Mouse (Mus musculus) lung, embryonic 15.5 days (tissue): Measurements from ENCODE around the gene Sh3bp4. TPM values are rescaled to one million over a fixed set of nuclear protein-coding genes. Genes with fewer than 3 reads are reported as not detected.

Source experiments
- ATAC-seq: fragments of 200-750 bp; cut with Nextera tagmentation; 2 replicates; pipeline ENCODE4 v1.8.0; 2017; ENCODE audit warnings: moderate number of reproducible peaks, borderline replicate concordance; ENCODE audit not compliant: low FRiP score, low TSS enrichment; ENCODE audit errors: extremely low read depth
- H3K27ac ChIP-seq: fragments of 300-500 bp; sonication (generic); 2 replicates; pipeline ENCODE4 v1.5.1; 2015; ENCODE audit warnings: moderate library complexity, mild to moderate bottlenecking, inconsistent platforms
- H3K27me3 ChIP-seq: fragments of 300-500 bp; sonication (generic); 2 replicates; pipeline ENCODE4 v1.6.1; 2015; ENCODE audit warnings: inconsistent platforms
- H3K36me3 ChIP-seq: fragments of 300-500 bp; sonication (generic); 2 replicates; pipeline ENCODE4 v1.6.1; 2015; ENCODE audit warnings: inconsistent platforms
- H3K4me1 ChIP-seq: fragments of 300-500 bp; sonication (generic); 2 replicates; pipeline ENCODE4 v1.6.1; 2015; ENCODE audit warnings: inconsistent platforms
- H3K4me2 ChIP-seq: fragments of 300-500 bp; sonication (generic); 2 replicates; pipeline ENCODE4 v1.6.1; 2015; ENCODE audit warnings: inconsistent platforms, mild to moderate bottlenecking, moderate library complexity
- H3K4me3 ChIP-seq: fragments of 300-500 bp; sonication (generic); 2 replicates; pipeline ENCODE4 v1.5.1; 2015; ENCODE audit warnings: mild to moderate bottlenecking, inconsistent platforms
- H3K9ac ChIP-seq: fragments of 300-500 bp; sonication (generic); 2 replicates; pipeline ENCODE4 v1.6.1; 2015; ENCODE audit warnings: inconsistent platforms
- H3K9me3 ChIP-seq: fragments of 300-500 bp; sonication (generic); 2 replicates; pipeline ENCODE4 v1.6.1; 2016; ENCODE audit warnings: inconsistent platforms
- WGBS: fragments of 180-500 bp; shearing (Covaris S2); methylation state at CpG from one replicate; pipeline ENCODE4 v1.1.7; 2015; 5-methylcytosine and 5-hydroxymethylcytosine counted together
- polyA plus RNA-seq: library from polyadenylated mRNA; unstranded; fragments of >200 nt; fragmentation: Nextera tagmentation; extraction: Ambion mirVana; gene quantifications from 2 replicates; pipeline ENCODE4 v1.2.1, GENCODE M21; 2015

Sh3bp4 gene
- polyA plus RNA-seq, 1 experiment from 2014 or later: 27.1 TPM

GRCm38 (mm10) chr1:89192536-89193220, 122.5 kb downstream of the Sh3bp4 start:
- Histone ChIP-seq H3K9ac (no peak overlapping the region), H3K4me3 (no peak overlapping the region), H3K36me3 (no peaks in the 10 kb centered on the region), H3K4me1 (peaks cover 30% of the 10 kb centered on the region), H3K9me3 (no peaks in the 10 kb centered on the region), H3K4me2 (no peak overlapping the region), H3K27ac (peak overlapping the region; percentile 83; the same call in 1 of the 2 replicates), H3K27me3 (no peaks in the 10 kb centered on the region)
- ATAC-seq: no peak
- WGBS: 60% methylated on average over 11 of the region's 11 CpGs

GRCm38 (mm10) chr1:89193576-89193975, 123.4 kb downstream of the Sh3bp4 start:
- H3K9ac ChIP-seq: no peak overlapping the region
- no peaks in the 10 kb centered on the region for H3K9me3 ChIP-seq
- H3K4me1 ChIP-seq: peaks cover 30% of the 10 kb centered on the region
- no peak overlapping the region for H3K27ac ChIP-seq
- 63% methylated on average over 7 of the region's 7 CpGs for WGBS
- ATAC-seq: no peak
- H3K27me3 ChIP-seq: no peaks in the 10 kb centered on the region
- no peak overlapping the region for H3K4me2 ChIP-seq
- no peaks in the 10 kb centered on the region for H3K36me3 ChIP-seq
- H3K4me3 ChIP-seq: no peak overlapping the region

GRCm38 (mm10) chr1:89195827-89196712, 125.9 kb downstream of the Sh3bp4 start:
- Histone ChIP-seq H3K9me3 (no peaks in the 10 kb centered on the region), H3K4me3 (no peak overlapping the region)
- ATAC-seq: no peak; the same call in 1 of the 2 replicates

More at GRCm38 (mm10) chr1:89195827-89196712, 125.9 kb downstream of the Sh3bp4 start:
- 45% methylated on average over 12 of the region's 12 CpGs for WGBS
- Histone ChIP-seq H3K27me3 (no peaks in the 10 kb centered on the region), H3K9ac (no peak overlapping the region), H3K4me1 (peaks cover 19% of the 10 kb centered on the region), H3K27ac (no peak overlapping the region), H3K36me3 (no peaks in the 10 kb centered on the region), H3K4me2 (no peak overlapping the region)
